Mouse (Mus musculus): Measurements from ENCODE around the gene Zkscan4.
"Not testable (repeated sequence)": the region's sequence is repeated elsewhere in the genome, so short reads cannot be mapped to it uniquely, and the experiment has no call there.

Zkscan4 gene

GRCm38 (mm10) chr13:21478759-21479670, at the start of gene Zkscan4, which contains the start of gene Gm10065:
Gene Zkscan4, plus strand, starts transcription at chr13:21478907.
Gene Gm10065, minus strand, starts transcription at chr13:21479441.
- peak; percentile 81 for DNase-seq

GRCm38 (mm10) chr13:21435476-21435875, 43.2 kb upstream of the Zkscan4 start:
- DNase-seq, result no peak

GRCm38 (mm10) chr13:21440503-21441206, 38.1 kb upstream of the Zkscan4 start, which contains the start of gene Pgbd1:
Gene Pgbd1, minus strand, starts transcription at chr13:21441058.
- peak; percentile 78 for DNase-seq

GRCm38 (mm10) chr13:21441207-21441572, 37.5 kb upstream of the Zkscan4 start:
- DNase-seq, result no peak

- DNase-seq, result no peak
Observed at GRCm38 (mm10) chr13:21446796-21447195, 31.9 kb upstream of the Zkscan4 start.

GRCm38 (mm10) chr13:21447856-21448614, 30.7 kb upstream of the Zkscan4 start:
- no peak for DNase-seq

GRCm38 (mm10) chr13:21453042-21453441, 25.7 kb upstream of the Zkscan4 start:
- no peak for DNase-seq

- peak; percentile 88 for DNase-seq
Observed at GRCm38 (mm10) chr13:21453449-21453848, 25.3 kb upstream of the Zkscan4 start, which contains the start of gene Zscan26. Gene Zscan26, minus strand, starts transcription at chr13:21453730.

GRCm38 (mm10) chr13:21454133-21454532, 24.6 kb upstream of the Zkscan4 start:
- DNase-seq, result no peak

GRCm38 (mm10) chr13:21456347-21456746, 22.4 kb upstream of the Zkscan4 start:
- DNase-seq, result peak; percentile 35

GRCm38 (mm10) chr13:21462516-21462915, 16.2 kb upstream of the Zkscan4 start:
- not testable (repeated sequence) for DNase-seq

- no peak for DNase-seq
Observed at GRCm38 (mm10) chr13:21467336-21467735, 11.4 kb upstream of the Zkscan4 start.

GRCm38 (mm10) chr13:21468061-21469019, 10.4 kb upstream of the Zkscan4 start, which contains the start of gene Nkapl:
Gene Nkapl, minus strand, starts transcription at chr13:21468509.
- peak; percentile 88 for DNase-seq

GRCm38 (mm10) chr13:21469097-21469496, 9.6 kb upstream of the Zkscan4 start:
- no peak for DNase-seq

GRCm38 (mm10) chr13:21472427-21472826, 6.3 kb upstream of the Zkscan4 start:
- DNase-seq, result no peak

- no peak for DNase-seq
Observed at GRCm38 (mm10) chr13:21486881-21487280, 8.2 kb downstream of the Zkscan4 start.

- DNase-seq, result no peak
Observed at GRCm38 (mm10) chr13:21492847-21493246, 14.1 kb downstream of the Zkscan4 start.

- peak; percentile 40 for DNase-seq
Observed at GRCm38 (mm10) chr13:21495080-21495479, 16.4 kb downstream of the Zkscan4 start, which contains the start of gene AK157302. Gene AK157302, plus strand, starts transcription at chr13:21495223.

GRCm38 (mm10) chr13:21501182-21501581, 22.5 kb downstream of the Zkscan4 start, which contains the start of gene Gm11273:
Gene Gm11273, minus strand, starts transcription at chr13:21501418.
- not testable (repeated sequence) for DNase-seq

GRCm38 (mm10) chr13:21502296-21502695, 23.6 kb downstream of the Zkscan4 start:
- DNase-seq, result no peak

GRCm38 (mm10) chr13:21506221-21506649, 27.5 kb downstream of the Zkscan4 start:
- DNase-seq, result peak; percentile 91

All from kidney, postnatal 10 days (tissue).